Mouse (Mus musculus) embryo, embryonic 10 days (tissue): ENCODE measurements around the gene Cmtm1.
"Not testable (repeated sequence)": the region's sequence is repeated elsewhere in the genome, so short reads cannot be mapped to it uniquely, and the experiment has no call there.

Experiments used
- DNase-seq: peaks from one replicate; pipeline ENCODE4 v3.0.0-alpha.2; 2015; ENCODE audit warnings: low spot score

Gene Cmtm1

GRCm38 (mm10) chr8:104321267-104321666, 11.3 kb upstream of the Cmtm1 start, which contains the start of gene Gm11020:
Gene Gm11020 (plus strand): TSS chr8:104321567.
- DNase-seq: not testable (repeated sequence)

- no peak for DNase-seq
Measured at GRCm38 (mm10) chr8:104313311-104313710, 3.4 kb upstream of the Cmtm1 start.

GRCm38 (mm10) chr8:104312023-104312422, 2.1 kb upstream of the Cmtm1 start:
- DNase-seq: not testable (repeated sequence)

GRCm38 (mm10) chr8:104308341-104308740, 1.6 kb downstream of the Cmtm1 start:
- DNase-seq: not testable (repeated sequence)

- DNase-seq: no peak
Measured at GRCm38 (mm10) chr8:104304962-104305361, 5.0 kb downstream of the Cmtm1 start.

- not testable (repeated sequence) for DNase-seq
Measured at GRCm38 (mm10) chr8:104302536-104302935, 7.4 kb downstream of the Cmtm1 start.

- peak; percentile 44 for DNase-seq
Measured at GRCm38 (mm10) chr8:104301577-104301976, 8.4 kb downstream of the Cmtm1 start.

- no peak for DNase-seq
Measured at GRCm38 (mm10) chr8:104294396-104294795, 15.5 kb downstream of the Cmtm1 start.

GRCm38 (mm10) chr8:104293081-104293480, 16.9 kb downstream of the Cmtm1 start, which contains the start of gene Cmtm2a:
Gene Cmtm2a (minus strand): TSS chr8:104293181.
- DNase-seq: not testable (repeated sequence)

GRCm38 (mm10) chr8:104268937-104269440, 41.0 kb downstream of the Cmtm1 start:
- DNase-seq: no peak

- DNase-seq: no peak
Measured at GRCm38 (mm10) chr8:104268368-104268767, 41.6 kb downstream of the Cmtm1 start.

- DNase-seq: not testable (repeated sequence)
Measured at GRCm38 (mm10) chr8:104264271-104264935, 45.5 kb downstream of the Cmtm1 start.

GRCm38 (mm10) chr8:104261802-104262201, 48.1 kb downstream of the Cmtm1 start:
- not testable (repeated sequence) for DNase-seq

GRCm38 (mm10) chr8:104253016-104253415, 56.9 kb downstream of the Cmtm1 start:
- peak; percentile 29 for DNase-seq

GRCm38 (mm10) chr8:104251461-104251860, 58.5 kb downstream of the Cmtm1 start:
- DNase-seq: peak; percentile 7

- DNase-seq: peak; percentile 88
Measured at GRCm38 (mm10) chr8:104250439-104251367, 59.2 kb downstream of the Cmtm1 start, which contains the start of gene Cklf. Gene Cklf (plus strand): TSS chr8:104250861.

GRCm38 (mm10) chr8:104249442-104249996, 60.4 kb downstream of the Cmtm1 start:
- no peak for DNase-seq

- peak; percentile 80 for DNase-seq
Measured at GRCm38 (mm10) chr8:104248276-104248675, 61.7 kb downstream of the Cmtm1 start, which contains the start of gene Tk2. Gene Tk2 (minus strand): TSS chr8:104248558.

GRCm38 (mm10) chr8:104247908-104248275, 62.1 kb downstream of the Cmtm1 start:
- DNase-seq: no peak

GRCm38 (mm10) chr8:104247054-104247907, 62.7 kb downstream of the Cmtm1 start:
- DNase-seq: no peak

- DNase-seq: no peak
Measured at GRCm38 (mm10) chr8:104246621-104247020, 63.3 kb downstream of the Cmtm1 start.
